Mouse (Mus musculus): ENCODE results near the gene Gins1.
"Not testable (repeated sequence)": the region's sequence is repeated elsewhere in the genome, so short reads cannot be mapped to it uniquely, and the experiment has no call there.

The Gins1 gene

GRCm38 (mm10) chr2:150904936-150905450, at the start of gene Gins1:
Gene Gins1 (plus strand): TSS chr2:150905400.
- DNase-seq (ENCODE audit: extremely low spot score) = no peak

- no peak for DNase-seq (ENCODE audit: extremely low spot score)
Measured at GRCm38 (mm10) chr2:150858724-150859487, 46.3 kb upstream of the Gins1 start.

GRCm38 (mm10) chr2:150859709-150860470, 45.3 kb upstream of the Gins1 start:
- no peak for DNase-seq (ENCODE audit: extremely low spot score)

GRCm38 (mm10) chr2:150861128-150861527, 44.1 kb upstream of the Gins1 start:
- DNase-seq (ENCODE audit: extremely low spot score) = no peak

GRCm38 (mm10) chr2:150867021-150867420, 38.2 kb upstream of the Gins1 start:
- DNase-seq (ENCODE audit: extremely low spot score) = no peak

- DNase-seq (ENCODE audit: extremely low spot score) = no peak
Measured at GRCm38 (mm10) chr2:150869446-150869845, 35.8 kb upstream of the Gins1 start.

- DNase-seq (ENCODE audit: extremely low spot score) = no peak
Measured at GRCm38 (mm10) chr2:150874508-150874907, 30.7 kb upstream of the Gins1 start.

GRCm38 (mm10) chr2:150875226-150875625, 30.0 kb upstream of the Gins1 start:
- DNase-seq (ENCODE audit: extremely low spot score) = no peak

GRCm38 (mm10) chr2:150877561-150877960, 27.6 kb upstream of the Gins1 start:
- no peak for DNase-seq (ENCODE audit: extremely low spot score)

GRCm38 (mm10) chr2:150884075-150884778, 21.0 kb upstream of the Gins1 start:
- DNase-seq (ENCODE audit: extremely low spot score) = no peak

GRCm38 (mm10) chr2:150884779-150885110, 20.5 kb upstream of the Gins1 start:
- no peak for DNase-seq (ENCODE audit: extremely low spot score)

- no peak for DNase-seq (ENCODE audit: extremely low spot score)
Measured at GRCm38 (mm10) chr2:150885814-150886213, 19.4 kb upstream of the Gins1 start.

- no peak for DNase-seq (ENCODE audit: extremely low spot score)
Measured at GRCm38 (mm10) chr2:150886315-150886714, 18.9 kb upstream of the Gins1 start.

GRCm38 (mm10) chr2:150887370-150887769, 17.8 kb upstream of the Gins1 start:
- DNase-seq (ENCODE audit: extremely low spot score) = no peak

- no peak for DNase-seq (ENCODE audit: extremely low spot score)
Measured at GRCm38 (mm10) chr2:150894617-150895267, 10.5 kb upstream of the Gins1 start.

- DNase-seq (ENCODE audit: extremely low spot score) = no peak
Measured at GRCm38 (mm10) chr2:150895691-150896252, 9.4 kb upstream of the Gins1 start.

GRCm38 (mm10) chr2:150900341-150900740, 4.9 kb upstream of the Gins1 start:
- DNase-seq (ENCODE audit: extremely low spot score) = no peak

- no peak for DNase-seq (ENCODE audit: extremely low spot score)
Measured at GRCm38 (mm10) chr2:150902347-150902746, 2.9 kb upstream of the Gins1 start.

- DNase-seq (ENCODE audit: extremely low spot score) = peak; percentile 96
Measured at GRCm38 (mm10) chr2:150904272-150904935, 796 bp upstream of the Gins1 start, which contains the start of gene Abhd12. Gene Abhd12 (minus strand): TSS chr2:150904741.

- DNase-seq (ENCODE audit: extremely low spot score) = not testable (repeated sequence)
Measured at GRCm38 (mm10) chr2:150908881-150909280, 3.7 kb downstream of the Gins1 start.
